Mouse (Mus musculus): ENCODE results near the gene Cux1. TPM values are rescaled to one million over a fixed set of nuclear protein-coding genes. Genes with fewer than 3 reads are reported as not detected.

Gene Cux1
- polyA plus RNA-seq, 1 experiment from 2014 or later, result 109 TPM

- Histone ChIP-seq H3K27me3 (ENCODE audit: control insufficient read depth, insufficient read depth, low read length) (no peaks in the 10 kb centered on the region), H3K4me2 (ENCODE audit: low read depth) (no peak overlapping the region), H3K9me3 (ENCODE audit: control insufficient read depth, low read length) (no peaks in the 10 kb centered on the region), H3K36me3 (ENCODE audit: control insufficient read depth, insufficient read depth, low read length) (no peaks in the 10 kb centered on the region), H3K4me1 (ENCODE audit: control insufficient read depth, insufficient read depth, low read length) (no peaks in the 10 kb centered on the region), H3K27ac (ENCODE audit: low read depth, low read length) (no peak overlapping the region), H3K9ac (ENCODE audit: low read length) (no peak overlapping the region), H3K4me3 (ENCODE audit: low read depth, low read length) (no peak overlapping the region)
- WGBS, result 63% methylated on average over 2 of the region's 2 CpGs
- no peak for DNase-seq (ENCODE audit: low spot score)
- no peak for ATAC-seq (ENCODE audit: insufficient read depth, low FRiP score, low TSS enrichment)
These were observed 21.7 kb upstream of the Cux1 start for GRCm38 (mm10) chr5:136589002-136589401.

- Histone ChIP-seq H3K4me2 (ENCODE audit: low read depth) (no peak overlapping the region), H3K9me3 (ENCODE audit: control insufficient read depth, low read length) (no peaks in the 10 kb centered on the region), H3K36me3 (ENCODE audit: control insufficient read depth, insufficient read depth, low read length) (no peaks in the 10 kb centered on the region), H3K4me3 (ENCODE audit: low read depth, low read length) (no peak overlapping the region), H3K27ac (ENCODE audit: low read depth, low read length) (no peak overlapping the region), H3K27me3 (ENCODE audit: control insufficient read depth, insufficient read depth, low read length) (no peaks in the 10 kb centered on the region), H3K4me1 (ENCODE audit: control insufficient read depth, insufficient read depth, low read length) (no peaks in the 10 kb centered on the region), H3K9ac (ENCODE audit: low read length) (no peak overlapping the region)
- 69% methylated on average over 3 of the region's 3 CpGs for WGBS
- no peak for ATAC-seq (ENCODE audit: insufficient read depth, low FRiP score, low TSS enrichment)
- no peak for DNase-seq (ENCODE audit: low spot score)
These were observed 21.2 kb upstream of the Cux1 start for GRCm38 (mm10) chr5:136588471-136588870.

GRCm38 (mm10) chr5:136584676-136585285 is 17.5 kb upstream of the Cux1 start:
- ATAC-seq (ENCODE audit: insufficient read depth, low FRiP score, low TSS enrichment) (no peak), DNase-seq (ENCODE audit: low spot score) (no peak)
- H3K4me1 ChIP-seq (ENCODE audit: control insufficient read depth, insufficient read depth, low read length), result no peaks in the 10 kb centered on the region
- H3K9me3 ChIP-seq (ENCODE audit: control insufficient read depth, low read length), result no peaks in the 10 kb centered on the region
- H3K27ac ChIP-seq (ENCODE audit: low read depth, low read length), result no peak overlapping the region
- H3K9ac ChIP-seq (ENCODE audit: low read length), result no peak overlapping the region
- 49% methylated on average over 4 of the region's 4 CpGs for WGBS
- H3K36me3 ChIP-seq (ENCODE audit: control insufficient read depth, insufficient read depth, low read length), result no peaks in the 10 kb centered on the region
- no peak overlapping the region for H3K4me3 ChIP-seq (ENCODE audit: low read depth, low read length)
- no peaks in the 10 kb centered on the region for H3K27me3 ChIP-seq (ENCODE audit: control insufficient read depth, insufficient read depth, low read length)
- no peak overlapping the region for H3K4me2 ChIP-seq (ENCODE audit: low read depth)

GRCm38 (mm10) chr5:136583666-136584464 is 16.6 kb upstream of the Cux1 start:
- Histone ChIP-seq H3K9me3 (ENCODE audit: control insufficient read depth, low read length) (no peaks in the 10 kb centered on the region), H3K9ac (ENCODE audit: low read length) (no peak overlapping the region), H3K27ac (ENCODE audit: low read depth, low read length) (no peak overlapping the region), H3K4me2 (ENCODE audit: low read depth) (no peak overlapping the region), H3K27me3 (ENCODE audit: control insufficient read depth, insufficient read depth, low read length) (no peaks in the 10 kb centered on the region), H3K36me3 (ENCODE audit: control insufficient read depth, insufficient read depth, low read length) (no peaks in the 10 kb centered on the region), H3K4me1 (ENCODE audit: control insufficient read depth, insufficient read depth, low read length) (no peaks in the 10 kb centered on the region), H3K4me3 (ENCODE audit: low read depth, low read length) (no peak overlapping the region)
- DNase-seq (ENCODE audit: low spot score) (no peak), ATAC-seq (ENCODE audit: insufficient read depth, low FRiP score, low TSS enrichment) (no peak)
- 86% methylated on average over 4 of the region's 4 CpGs for WGBS

- H3K9ac ChIP-seq (ENCODE audit: low read length), result no peak overlapping the region
- ATAC-seq (ENCODE audit: insufficient read depth, low FRiP score, low TSS enrichment) (no peak), DNase-seq (ENCODE audit: low spot score) (no peak)
- H3K27me3 ChIP-seq (ENCODE audit: control insufficient read depth, insufficient read depth, low read length), result no peaks in the 10 kb centered on the region
- H3K36me3 ChIP-seq (ENCODE audit: control insufficient read depth, insufficient read depth, low read length), result no peaks in the 10 kb centered on the region
- no peak overlapping the region for H3K27ac ChIP-seq (ENCODE audit: low read depth, low read length)
- no peak overlapping the region for H3K4me3 ChIP-seq (ENCODE audit: low read depth, low read length)
- H3K9me3 ChIP-seq (ENCODE audit: control insufficient read depth, low read length), result no peaks in the 10 kb centered on the region
- H3K4me1 ChIP-seq (ENCODE audit: control insufficient read depth, insufficient read depth, low read length), result no peaks in the 10 kb centered on the region
- 90% methylated on average over 2 of the region's 2 CpGs for WGBS
- H3K4me2 ChIP-seq (ENCODE audit: low read depth), result no peak overlapping the region
These were observed 16.0 kb upstream of the Cux1 start for GRCm38 (mm10) chr5:136583256-136583655.

GRCm38 (mm10) chr5:136582201-136582600 is 14.9 kb upstream of the Cux1 start:
- Histone ChIP-seq H3K27me3 (ENCODE audit: control insufficient read depth, insufficient read depth, low read length) (no peaks in the 10 kb centered on the region), H3K4me1 (ENCODE audit: control insufficient read depth, insufficient read depth, low read length) (no peaks in the 10 kb centered on the region), H3K27ac (ENCODE audit: low read depth, low read length) (no peak overlapping the region), H3K4me3 (ENCODE audit: low read depth, low read length) (no peak overlapping the region), H3K9me3 (ENCODE audit: control insufficient read depth, low read length) (no peaks in the 10 kb centered on the region), H3K4me2 (ENCODE audit: low read depth) (no peak overlapping the region), H3K9ac (ENCODE audit: low read length) (no peak overlapping the region), H3K36me3 (ENCODE audit: control insufficient read depth, insufficient read depth, low read length) (no peaks in the 10 kb centered on the region)
- WGBS, result 2% methylated on average over 12 of the region's 12 CpGs
- no peak for DNase-seq (ENCODE audit: low spot score)
- no peak for ATAC-seq (ENCODE audit: insufficient read depth, low FRiP score, low TSS enrichment)

- Histone ChIP-seq H3K27ac (ENCODE audit: low read depth, low read length) (no peak overlapping the region), H3K27me3 (ENCODE audit: control insufficient read depth, insufficient read depth, low read length) (no peaks in the 10 kb centered on the region), H3K36me3 (ENCODE audit: control insufficient read depth, insufficient read depth, low read length) (no peaks in the 10 kb centered on the region), H3K4me2 (ENCODE audit: low read depth) (peak overlapping the region; percentile 15; the same call in 1 of the 2 replicates), H3K9ac (ENCODE audit: low read length) (no peak overlapping the region), H3K4me1 (ENCODE audit: control insufficient read depth, insufficient read depth, low read length) (no peaks in the 10 kb centered on the region), H3K9me3 (ENCODE audit: control insufficient read depth, low read length) (no peaks in the 10 kb centered on the region), H3K4me3 (ENCODE audit: low read depth, low read length) (no peak overlapping the region)
- 2% methylated on average over 13 of the region's 13 CpGs for WGBS
- no peak for DNase-seq (ENCODE audit: low spot score)
- no peak for ATAC-seq (ENCODE audit: insufficient read depth, low FRiP score, low TSS enrichment)
These were observed 14.3 kb upstream of the Cux1 start for GRCm38 (mm10) chr5:136581625-136582024.

GRCm38 (mm10) chr5:136581166-136581565 is 13.9 kb upstream of the Cux1 start:
- DNase-seq (ENCODE audit: low spot score), result peak; percentile 67
- H3K9me3 ChIP-seq (ENCODE audit: control insufficient read depth, low read length), result no peaks in the 10 kb centered on the region
- H3K27me3 ChIP-seq (ENCODE audit: control insufficient read depth, insufficient read depth, low read length), result no peaks in the 10 kb centered on the region
- no peak for ATAC-seq (ENCODE audit: insufficient read depth, low FRiP score, low TSS enrichment)
- WGBS, result 13% methylated on average over 9 of the region's 9 CpGs
- H3K9ac ChIP-seq (ENCODE audit: low read length), result no peak overlapping the region
- H3K36me3 ChIP-seq (ENCODE audit: control insufficient read depth, insufficient read depth, low read length), result no peaks in the 10 kb centered on the region
- no peak overlapping the region; the same call in 1 of the 2 replicates for H3K4me2 ChIP-seq (ENCODE audit: low read depth)
- H3K4me3 ChIP-seq (ENCODE audit: low read depth, low read length), result no peak overlapping the region
- no peaks in the 10 kb centered on the region for H3K4me1 ChIP-seq (ENCODE audit: control insufficient read depth, insufficient read depth, low read length)
- no peak overlapping the region for H3K27ac ChIP-seq (ENCODE audit: low read depth, low read length)

- H3K9me3 ChIP-seq (ENCODE audit: control insufficient read depth, low read length), result no peaks in the 10 kb centered on the region
- no peak for ATAC-seq (ENCODE audit: insufficient read depth, low FRiP score, low TSS enrichment)
These were observed 10.9 kb upstream of the Cux1 start for GRCm38 (mm10) chr5:136578201-136578600.

More at GRCm38 (mm10) chr5:136578201-136578600, 10.9 kb upstream of the Cux1 start:
- Histone ChIP-seq H3K9ac (ENCODE audit: low read length) (no peak overlapping the region), H3K27ac (ENCODE audit: low read depth, low read length) (no peak overlapping the region), H3K4me1 (ENCODE audit: control insufficient read depth, insufficient read depth, low read length) (no peaks in the 10 kb centered on the region), H3K27me3 (ENCODE audit: control insufficient read depth, insufficient read depth, low read length) (no peaks in the 10 kb centered on the region), H3K4me3 (ENCODE audit: low read depth, low read length) (no peak overlapping the region), H3K36me3 (ENCODE audit: control insufficient read depth, insufficient read depth, low read length) (no peaks in the 10 kb centered on the region), H3K4me2 (ENCODE audit: low read depth) (no peak overlapping the region)
- WGBS, result 57% methylated on average over 10 of the region's 10 CpGs
- no peak for DNase-seq (ENCODE audit: low spot score)
